Mouse (Mus musculus): ENCODE results near the gene Rhpn2. TPM values are rescaled to one million over a fixed set of nuclear protein-coding genes. Genes with fewer than 3 reads are reported as not detected.

Rhpn2 gene
- polyA plus RNA-seq, 1 experiment from 2014 or later: 48.6 TPM

DNA sequence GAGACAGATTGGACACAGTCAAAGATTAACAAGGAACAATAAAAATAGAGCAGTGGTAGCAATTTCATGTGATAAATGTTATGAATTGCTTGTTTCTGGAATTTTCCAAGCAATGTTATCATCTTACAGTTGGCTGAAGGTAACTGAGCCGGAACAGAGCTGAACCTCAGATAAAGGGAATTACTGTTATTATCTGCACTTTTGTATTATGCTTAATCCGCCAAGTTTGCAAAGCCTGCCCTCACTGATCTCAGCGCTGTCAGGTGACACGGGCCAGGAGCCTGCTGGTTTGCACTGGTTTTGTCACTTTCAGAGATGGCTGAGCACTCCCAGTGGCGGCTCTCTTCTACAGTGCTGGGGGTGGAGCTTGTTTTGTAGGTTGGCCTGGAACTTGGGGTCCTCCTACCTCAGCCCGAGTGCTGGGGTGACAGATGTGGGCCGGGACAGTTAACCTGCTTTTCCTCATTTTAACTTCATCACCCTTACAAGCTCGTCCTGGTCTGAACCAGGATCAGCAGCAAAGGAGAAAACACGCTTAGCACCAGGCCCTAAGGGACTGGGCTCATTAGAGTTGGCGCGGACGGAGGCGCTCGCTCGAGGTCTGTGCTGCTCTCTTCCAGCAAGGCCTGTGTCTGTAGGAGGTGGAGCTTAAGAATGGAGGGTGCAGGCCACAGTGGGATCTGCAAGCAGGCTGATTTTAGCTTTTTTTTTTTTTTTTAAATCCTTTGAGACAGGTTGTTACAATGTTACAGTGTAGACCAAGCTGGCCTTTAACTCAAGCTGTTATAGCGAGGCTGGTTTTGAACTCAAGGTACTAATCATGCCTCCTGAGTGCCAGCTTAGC lies 39.4 kb downstream of the Rhpn2 start:
- no peaks in the 10 kb centered on the region for H3K4me1 ChIP-seq (replicated peaks; ENCODE audit: control insufficient read depth, insufficient read depth, low read length)
- DNase-seq (ENCODE audit: low spot score): peak; percentile 72
- H3K36me3 ChIP-seq (ENCODE audit: control insufficient read depth, insufficient read depth, low read length): peaks cover 8% of the 10 kb centered on the region; the same call in 1 of the 2 replicates
- no peaks in the 10 kb centered on the region for H3K9me3 ChIP-seq (ENCODE audit: control insufficient read depth, low read length)
- no peaks in the 10 kb centered on the region for H3K27me3 ChIP-seq (replicated peaks; ENCODE audit: control insufficient read depth, insufficient read depth, low read length)
- no peak overlapping the region for H3K9ac ChIP-seq (ENCODE audit: low read length)
- peak; percentile 85 for ATAC-seq (replicated peaks; ENCODE audit: low FRiP score, low TSS enrichment, low read depth)
- peak overlapping the region; percentile 86 for H3K27ac ChIP-seq (ENCODE audit: low read depth)
- H3K4me2 ChIP-seq (ENCODE audit: low read length): no peak overlapping the region; the same call in 1 of the 2 replicates
- 56% methylated on average over 16 of the region's 16 CpGs for WGBS
- no peak overlapping the region for H3K4me3 ChIP-seq (ENCODE audit: low read depth, low read length)

DNA sequence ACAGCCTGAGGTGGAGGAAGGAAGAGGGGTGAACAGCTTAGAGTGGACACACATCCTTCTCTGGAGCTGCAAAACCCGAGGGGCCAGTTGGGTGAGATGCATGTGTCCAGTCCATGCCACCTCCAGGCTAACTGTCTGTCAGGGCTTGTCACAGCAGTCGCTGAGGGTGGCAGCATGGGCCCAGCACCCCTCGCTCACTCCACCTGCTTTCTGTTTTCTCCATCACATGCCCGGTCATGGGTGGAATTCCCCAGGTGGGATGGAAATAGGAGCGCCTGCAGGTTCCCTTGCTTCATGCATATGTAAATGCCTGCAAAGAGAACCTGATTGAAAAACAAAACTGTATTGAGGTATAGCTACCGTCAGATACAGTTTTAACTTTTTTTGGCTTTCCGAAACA lies 40.3 kb downstream of the Rhpn2 start:
- ATAC-seq (replicated peaks; ENCODE audit: low FRiP score, low TSS enrichment, low read depth): no peak
- no peak overlapping the region for H3K4me3 ChIP-seq (ENCODE audit: low read depth, low read length)
- no peak overlapping the region for H3K4me2 ChIP-seq (ENCODE audit: low read length)
- 0 out of 2 replicates have a peak, but pooled peaks cover 2% of the 10 kb centered on the region for H3K36me3 ChIP-seq (ENCODE audit: control insufficient read depth, insufficient read depth, low read length)
- H3K9me3 ChIP-seq (ENCODE audit: control insufficient read depth, low read length): no peaks in the 10 kb centered on the region
- H3K27me3 ChIP-seq (replicated peaks; ENCODE audit: control insufficient read depth, insufficient read depth, low read length): no peaks in the 10 kb centered on the region
- H3K9ac ChIP-seq (ENCODE audit: low read length): no peak overlapping the region
- DNase-seq (ENCODE audit: low spot score): no peak
- no peaks in the 10 kb centered on the region for H3K4me1 ChIP-seq (replicated peaks; ENCODE audit: control insufficient read depth, insufficient read depth, low read length)
- 88% methylated on average over 7 of the region's 7 CpGs for WGBS
- H3K27ac ChIP-seq (ENCODE audit: low read depth): peak overlapping the region; percentile 86

DNA sequence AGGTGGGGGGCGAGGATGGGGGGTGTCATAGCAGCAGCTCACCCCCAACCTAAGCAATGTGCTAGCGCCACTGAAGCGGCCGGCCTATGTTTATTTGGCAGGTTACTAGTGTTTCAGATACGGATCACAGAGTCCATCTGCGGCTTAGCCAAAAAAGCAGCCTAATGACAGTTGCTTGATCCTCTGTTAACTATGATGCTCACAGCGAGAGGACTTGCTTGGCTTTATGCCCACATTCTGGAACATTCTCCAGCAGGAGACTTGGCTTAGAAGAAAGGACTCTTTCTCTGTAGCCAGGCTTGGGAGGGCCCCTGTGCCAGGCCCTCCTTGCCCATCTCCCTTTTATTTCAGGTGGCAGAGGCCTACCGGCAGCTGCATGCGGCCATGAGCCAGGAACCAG lies 42.7 kb downstream of the Rhpn2 start:
- ATAC-seq (replicated peaks; ENCODE audit: low FRiP score, low TSS enrichment, low read depth): no peak
- no peak overlapping the region for H3K9ac ChIP-seq (ENCODE audit: low read length)
- no peak overlapping the region for H3K27ac ChIP-seq (ENCODE audit: low read depth)
- 87% methylated on average over 9 of the region's 9 CpGs for WGBS
- H3K36me3 ChIP-seq (ENCODE audit: control insufficient read depth, insufficient read depth, low read length): no peaks in the 10 kb centered on the region; the same call in none of the 2 replicates
- H3K27me3 ChIP-seq (replicated peaks; ENCODE audit: control insufficient read depth, insufficient read depth, low read length): no peaks in the 10 kb centered on the region
- H3K4me1 ChIP-seq (replicated peaks; ENCODE audit: control insufficient read depth, insufficient read depth, low read length): no peaks in the 10 kb centered on the region; the same call in 1 of the 2 replicates
- no peak overlapping the region for H3K4me2 ChIP-seq (ENCODE audit: low read length)
- DNase-seq (ENCODE audit: low spot score): no peak
- H3K4me3 ChIP-seq (ENCODE audit: low read depth, low read length): no peak overlapping the region
- H3K9me3 ChIP-seq (ENCODE audit: control insufficient read depth, low read length): no peaks in the 10 kb centered on the region

DNA sequence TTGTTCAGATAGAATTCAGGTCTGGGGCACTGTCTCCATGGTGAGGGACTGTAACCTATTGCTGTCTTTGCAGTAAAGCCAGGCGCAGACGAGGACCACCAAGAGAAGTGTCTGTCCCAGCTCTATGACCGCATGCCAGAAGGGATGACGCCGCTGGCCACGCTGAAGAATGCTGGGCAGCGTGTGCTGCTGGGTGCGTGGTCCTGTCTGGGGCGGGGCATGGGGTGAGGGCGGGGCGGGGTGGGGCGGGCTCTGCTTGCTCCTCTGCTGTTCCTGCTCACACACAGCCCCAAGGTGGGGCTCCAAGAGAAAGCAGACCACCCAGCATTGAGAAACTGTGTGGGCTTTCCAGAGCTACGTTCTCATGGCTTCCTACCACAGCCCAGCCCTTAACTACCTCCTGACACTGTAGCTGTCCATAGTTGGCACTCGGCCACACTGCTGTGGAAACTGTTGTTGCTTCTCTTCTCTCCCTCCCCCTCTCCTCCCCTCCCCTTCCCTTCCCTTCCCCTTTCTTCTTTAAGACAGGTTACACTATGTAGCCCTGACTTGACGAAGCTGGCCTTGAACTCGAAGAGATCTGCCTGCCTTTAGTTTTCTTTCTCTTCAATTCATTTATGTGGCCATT lies 45.6 kb downstream of the Rhpn2 start:
- Histone ChIP-seq H3K27me3 (replicated peaks; ENCODE audit: control insufficient read depth, insufficient read depth, low read length) (no peaks in the 10 kb centered on the region), H3K9me3 (ENCODE audit: control insufficient read depth, low read length) (no peaks in the 10 kb centered on the region), H3K4me2 (ENCODE audit: low read length) (peak overlapping the region; percentile 13; the same call in 1 of the 2 replicates), H3K4me1 (replicated peaks; ENCODE audit: control insufficient read depth, insufficient read depth, low read length) (no peaks in the 10 kb centered on the region; the same call in 1 of the 2 replicates), H3K36me3 (ENCODE audit: control insufficient read depth, insufficient read depth, low read length) (no peaks in the 10 kb centered on the region; the same call in none of the 2 replicates), H3K4me3 (ENCODE audit: low read depth, low read length) (no peak overlapping the region), H3K9ac (ENCODE audit: low read length) (no peak overlapping the region), H3K27ac (ENCODE audit: low read depth) (no peak overlapping the region)
- 36% methylated on average over 16 of the region's 16 CpGs for WGBS
- DNase-seq (ENCODE audit: low spot score): no peak
- ATAC-seq (replicated peaks; ENCODE audit: low FRiP score, low TSS enrichment, low read depth): peak; percentile 26; the same call in 1 of the 2 replicates

DNA sequence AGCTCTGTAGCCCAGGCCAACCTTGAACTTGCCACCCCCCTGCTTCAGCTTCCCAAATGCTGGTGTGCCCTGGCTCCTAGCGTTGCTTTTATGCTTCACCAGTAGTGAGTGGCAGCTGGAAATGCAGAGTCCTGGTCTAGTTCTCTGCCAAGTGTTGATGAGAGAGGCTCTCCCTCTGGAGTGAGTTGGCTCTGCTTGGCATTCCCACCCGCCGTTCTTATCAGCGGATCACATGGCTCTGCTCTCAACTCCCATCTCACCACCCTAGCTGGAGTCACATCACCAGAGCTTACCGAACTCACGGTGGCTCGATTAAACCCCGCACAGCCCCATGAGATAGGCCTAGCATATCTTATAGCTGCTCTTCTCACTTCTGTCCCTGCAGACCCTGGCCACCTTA lies 46.4 kb downstream of the Rhpn2 start:
- Histone ChIP-seq H3K27ac (ENCODE audit: low read depth) (no peak overlapping the region), H3K9ac (ENCODE audit: low read length) (no peak overlapping the region), H3K4me3 (ENCODE audit: low read depth, low read length) (no peak overlapping the region), H3K36me3 (ENCODE audit: control insufficient read depth, insufficient read depth, low read length) (no peaks in the 10 kb centered on the region; the same call in none of the 2 replicates), H3K4me1 (replicated peaks; ENCODE audit: control insufficient read depth, insufficient read depth, low read length) (no peaks in the 10 kb centered on the region; the same call in 1 of the 2 replicates), H3K4me2 (ENCODE audit: low read length) (no peak overlapping the region), H3K9me3 (ENCODE audit: control insufficient read depth, low read length) (no peaks in the 10 kb centered on the region), H3K27me3 (replicated peaks; ENCODE audit: control insufficient read depth, insufficient read depth, low read length) (no peaks in the 10 kb centered on the region)
- DNase-seq (ENCODE audit: low spot score) (no peak), ATAC-seq (replicated peaks; ENCODE audit: low FRiP score, low TSS enrichment, low read depth) (no peak)
- 94% methylated on average over 8 of the region's 8 CpGs for WGBS

DNA sequence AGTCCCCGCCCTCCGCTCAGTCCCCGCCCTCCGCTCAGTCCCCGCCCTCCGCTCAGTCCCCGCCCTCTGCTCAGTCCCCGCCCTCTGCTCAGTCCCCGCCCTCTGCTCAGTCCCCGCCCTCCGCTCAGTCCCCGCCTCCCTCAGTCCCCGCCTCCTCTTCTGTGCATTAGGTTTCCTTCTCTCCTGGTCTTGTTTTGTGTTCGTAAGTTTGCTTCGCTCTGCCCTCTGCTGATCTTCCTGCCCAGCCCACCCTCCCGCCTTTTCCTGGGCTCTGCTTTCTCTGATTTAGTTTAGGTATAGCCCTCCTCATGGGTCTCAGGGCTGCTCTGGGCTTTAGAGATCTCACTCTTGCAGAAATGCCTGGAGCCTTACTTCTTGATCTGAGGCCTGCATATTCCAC lies 47.9 kb downstream of the Rhpn2 start:
- DNase-seq (ENCODE audit: low spot score) (no peak), ATAC-seq (replicated peaks; ENCODE audit: low FRiP score, low TSS enrichment, low read depth) (no peak)
- Histone ChIP-seq H3K27me3 (replicated peaks; ENCODE audit: control insufficient read depth, insufficient read depth, low read length) (no peaks in the 10 kb centered on the region), H3K4me2 (ENCODE audit: low read length) (no peak overlapping the region), H3K4me1 (replicated peaks; ENCODE audit: control insufficient read depth, insufficient read depth, low read length) (no peaks in the 10 kb centered on the region; the same call in 1 of the 2 replicates), H3K36me3 (ENCODE audit: control insufficient read depth, insufficient read depth, low read length) (no peaks in the 10 kb centered on the region; the same call in none of the 2 replicates), H3K27ac (ENCODE audit: low read depth) (no peak overlapping the region), H3K4me3 (ENCODE audit: low read depth, low read length) (no peak overlapping the region), H3K9me3 (ENCODE audit: control insufficient read depth, low read length) (no peaks in the 10 kb centered on the region), H3K9ac (ENCODE audit: low read length) (no peak overlapping the region)
- 61% methylated on average over 14 of the region's 16 CpGs for WGBS

DNA sequence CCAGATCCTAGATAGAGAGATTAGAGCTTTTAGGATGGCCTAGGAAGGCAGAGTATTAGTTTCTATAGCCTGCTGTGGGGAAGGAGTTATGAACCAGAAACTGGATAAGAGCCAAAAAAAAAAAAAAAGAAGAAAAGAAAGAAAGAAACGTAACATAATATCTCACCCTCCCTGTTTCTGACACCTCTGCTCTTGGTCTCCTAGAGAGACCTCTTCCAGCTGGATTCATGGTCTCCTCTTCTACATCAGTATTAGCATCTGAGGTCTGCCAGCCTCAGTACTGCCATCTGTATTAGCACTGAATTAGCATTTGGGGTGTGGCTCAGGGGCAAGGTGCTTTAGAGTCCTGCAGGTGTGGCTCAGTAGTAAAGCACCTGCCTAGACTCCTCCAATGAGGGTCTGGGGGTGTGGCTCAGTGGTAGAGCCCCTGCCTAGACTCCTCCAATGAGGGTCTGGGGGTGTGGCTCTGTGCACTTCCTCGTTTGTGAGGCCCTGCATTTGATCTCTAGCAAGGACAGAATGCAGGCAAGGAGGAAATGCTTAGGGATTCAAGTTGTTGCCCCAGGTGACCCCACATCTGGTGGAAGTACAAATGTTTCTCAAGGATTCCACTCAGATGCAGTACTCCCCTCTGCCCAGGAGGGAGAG lies 48.9 kb downstream of the Rhpn2 start:
- no peak overlapping the region for H3K4me3 ChIP-seq (ENCODE audit: low read depth, low read length)
- DNase-seq (ENCODE audit: low spot score) (no peak), ATAC-seq (replicated peaks; ENCODE audit: low FRiP score, low TSS enrichment, low read depth) (peak; percentile 83)
- H3K4me2 ChIP-seq (ENCODE audit: low read length): no peak overlapping the region
- H3K9me3 ChIP-seq (ENCODE audit: control insufficient read depth, low read length): no peaks in the 10 kb centered on the region
- H3K27me3 ChIP-seq (replicated peaks; ENCODE audit: control insufficient read depth, insufficient read depth, low read length): no peaks in the 10 kb centered on the region
- no peaks in the 10 kb centered on the region; the same call in 1 of the 2 replicates for H3K4me1 ChIP-seq (replicated peaks; ENCODE audit: control insufficient read depth, insufficient read depth, low read length)
- H3K36me3 ChIP-seq (ENCODE audit: control insufficient read depth, insufficient read depth, low read length): no peaks in the 10 kb centered on the region; the same call in none of the 2 replicates
- WGBS: 32% methylated on average over 2 of the region's 2 CpGs
- no peak overlapping the region for H3K9ac ChIP-seq (ENCODE audit: low read length)
- H3K27ac ChIP-seq (ENCODE audit: low read depth): no peak overlapping the region

DNA sequence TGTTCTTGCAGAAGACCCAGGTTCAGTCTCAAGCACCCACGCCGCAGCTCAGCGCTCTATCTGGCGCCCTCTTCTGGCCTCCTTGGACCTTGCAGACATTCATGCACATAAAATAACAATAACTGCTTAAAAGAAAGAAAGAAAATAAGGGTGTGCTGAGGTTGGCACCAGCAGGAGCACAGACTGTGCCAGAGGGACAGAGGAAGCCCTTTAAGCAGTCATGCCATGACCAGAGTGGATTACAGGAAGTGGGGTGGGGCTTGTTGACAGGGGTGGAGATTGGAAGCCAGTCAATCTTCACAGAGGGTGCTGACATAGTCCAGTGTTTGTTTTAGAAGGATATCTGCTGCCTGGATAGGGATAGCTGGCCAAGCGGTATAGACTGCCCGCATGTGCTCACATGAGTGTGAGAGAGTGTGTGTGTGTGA lies 52.6 kb downstream of the Rhpn2 start:
- Histone ChIP-seq H3K27ac (ENCODE audit: low read depth) (no peak overlapping the region), H3K4me1 (replicated peaks; ENCODE audit: control insufficient read depth, insufficient read depth, low read length) (no peaks in the 10 kb centered on the region), H3K27me3 (replicated peaks; ENCODE audit: control insufficient read depth, insufficient read depth, low read length) (no peaks in the 10 kb centered on the region), H3K9me3 (ENCODE audit: control insufficient read depth, low read length) (no peaks in the 10 kb centered on the region), H3K9ac (ENCODE audit: low read length) (no peak overlapping the region), H3K4me3 (ENCODE audit: low read depth, low read length) (no peak overlapping the region), H3K36me3 (ENCODE audit: control insufficient read depth, insufficient read depth, low read length) (no peaks in the 10 kb centered on the region; the same call in 1 of the 2 replicates), H3K4me2 (ENCODE audit: low read length) (no peak overlapping the region)
- no peak for ATAC-seq (replicated peaks; ENCODE audit: low FRiP score, low TSS enrichment, low read depth)
- 65% methylated on average over 6 of the region's 6 CpGs for WGBS
- no peak for DNase-seq (ENCODE audit: low spot score)

All from intestine, embryonic 14.5 days (tissue).